Mouse (Mus musculus): Measurements from ENCODE around the gene Dlgap1.

DNA sequence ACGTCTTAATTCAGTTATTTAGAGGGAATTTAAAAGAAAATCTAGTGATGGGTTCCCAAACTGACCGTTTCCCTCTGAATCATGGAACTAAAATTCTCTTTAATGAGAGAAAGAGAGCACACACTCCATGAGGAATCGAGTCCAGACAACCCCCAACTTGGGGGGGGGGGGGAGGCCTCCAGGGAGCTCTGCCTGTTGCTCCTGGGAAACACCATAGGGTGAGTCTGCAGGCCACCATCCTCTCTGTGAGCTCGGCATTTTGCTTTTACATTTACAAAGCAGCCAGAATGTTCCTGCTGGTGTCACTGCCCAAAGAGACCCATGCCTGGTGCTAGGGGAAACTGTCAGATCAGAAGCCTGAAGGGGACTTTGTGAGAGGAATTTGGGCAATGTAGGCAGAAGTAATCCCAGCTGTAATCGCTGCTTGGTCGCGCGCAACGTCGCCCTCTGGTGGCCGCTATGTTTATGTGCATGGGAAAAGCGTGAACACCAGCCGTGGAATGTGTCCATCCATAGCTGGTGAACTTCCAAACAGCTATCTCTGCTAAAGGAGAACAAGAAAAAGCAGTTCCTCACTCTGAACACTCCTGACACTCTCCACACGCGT lies 714.8 kb downstream of the Dlgap1 start:
- TF ChIP-seq CTCF (IDR thresholded peaks at IDR 0.05; ENCODE audit: low read depth) (peak; percentile 94), EP300 (IDR thresholded peaks at IDR 0.05; ENCODE audit: low read depth) (no peak)
